Mouse (Mus musculus) cerebellum, postnatal 14 days (tissue): Measurements from ENCODE around the gene Hist1h2bp.
A peak's percentile ranks its signal among the peaks of the same experiment; 100 is the strongest.
"Not testable (repeated sequence)": the region's sequence is repeated elsewhere in the genome, so short reads cannot be mapped to it uniquely, and the experiment has no call there.

ENCODE experiments used
- DNase-seq, 2 experiments: peaks; one replicate each; pipeline ENCODE4 v3.0.0; 2021; ENCODE audit warnings: mixed read lengths in 2 of 2

The Hist1h2bp gene

GRCm38 (mm10) chr13:21783734-21784161 lies 3.5 kb upstream of the Hist1h2bp start:
- peak; percentile 23 to 36 for DNase-seq

DNA sequence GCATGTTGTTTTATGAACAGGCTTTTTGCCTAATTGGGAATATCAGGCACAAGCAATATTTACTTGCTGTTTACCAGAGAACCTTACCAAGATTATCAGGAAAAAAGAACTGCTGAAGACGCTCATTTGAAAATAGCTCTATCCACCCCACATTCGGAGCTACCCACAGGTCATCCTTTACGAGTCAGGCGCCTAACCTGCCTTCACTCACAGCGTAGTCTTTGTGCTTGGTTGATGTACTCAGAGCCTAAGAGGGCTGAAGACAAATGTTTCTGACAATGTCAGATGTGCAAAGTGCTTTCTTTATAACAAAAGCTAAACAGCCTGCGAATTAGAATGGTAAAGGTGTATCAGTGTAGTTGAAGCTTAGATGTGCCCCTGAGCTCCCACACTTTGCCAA lies 3.0 kb upstream of the Hist1h2bp start:
- DNase-seq = no peak

- DNase-seq = no peak
Measured at GRCm38 (mm10) chr13:21786189-21786898, 917 bp upstream of the Hist1h2bp start.

GRCm38 (mm10) chr13:21787760-21788593 lies 716 bp downstream of the Hist1h2bp start:
- no peak for DNase-seq

GRCm38 (mm10) chr13:21789925-21790324 lies 2.7 kb downstream of the Hist1h2bp start:
- no peak for DNase-seq

DNA sequence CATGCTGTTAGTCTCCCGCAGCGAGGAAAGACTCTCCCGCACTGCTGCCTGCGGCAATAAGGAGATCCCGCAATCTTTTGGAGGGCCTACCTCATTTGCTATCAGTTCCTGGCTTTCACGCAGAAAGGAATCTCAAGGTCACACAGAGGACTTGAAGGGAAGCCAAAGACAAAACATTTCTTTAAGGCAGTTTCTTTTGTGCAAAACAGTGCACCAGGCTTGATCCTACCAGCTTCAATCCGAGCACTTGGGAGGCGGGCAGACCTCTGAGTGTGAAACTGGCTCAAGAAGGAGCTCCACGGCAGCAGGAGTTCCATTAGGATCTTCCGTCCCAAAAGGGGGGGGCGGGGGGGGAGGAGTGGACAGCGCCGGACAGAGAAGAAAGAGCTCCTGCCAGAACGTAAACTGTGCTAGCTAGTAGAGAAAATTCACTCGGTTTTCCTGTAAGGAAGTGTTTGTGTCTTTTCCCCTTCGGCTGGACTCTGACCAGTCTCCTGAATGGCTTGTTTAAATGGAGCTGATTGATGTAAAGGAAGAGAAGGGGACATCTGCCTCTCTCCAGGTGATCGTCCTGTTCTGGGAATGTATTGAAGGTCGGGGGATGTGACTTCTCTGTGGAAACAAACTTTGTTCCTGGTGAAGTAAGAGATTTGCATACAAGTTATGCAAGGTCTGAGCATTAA lies 3.5 kb downstream of the Hist1h2bp start:
- peak; percentile 8 to 9 for DNase-seq

GRCm38 (mm10) chr13:21795584-21795983 lies 8.3 kb downstream of the Hist1h2bp start:
- no peak for DNase-seq

DNA sequence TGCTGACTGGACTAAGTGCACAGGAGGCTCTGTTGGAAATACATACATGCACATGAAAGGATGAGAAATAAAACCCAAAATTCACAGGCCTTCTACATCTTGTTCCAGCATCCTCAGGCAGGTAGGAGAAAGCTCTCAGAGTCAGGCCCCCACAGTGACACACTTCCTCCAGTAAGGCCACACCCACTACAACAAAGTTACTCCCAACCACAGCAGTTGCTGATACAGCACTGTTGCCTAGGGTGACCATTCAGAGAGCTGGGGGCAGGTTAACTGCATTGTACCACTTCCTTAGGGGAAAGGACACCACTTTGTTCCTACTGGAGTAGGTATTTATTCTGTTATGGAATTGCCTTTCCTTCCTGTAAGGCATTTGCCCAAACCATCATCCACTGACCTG lies 9.9 kb downstream of the Hist1h2bp start:
- not testable (repeated sequence) for DNase-seq

GRCm38 (mm10) chr13:21803058-21803457 lies 15.8 kb downstream of the Hist1h2bp start:
- DNase-seq = not testable (repeated sequence)

- DNase-seq = not testable (repeated sequence)
Measured at GRCm38 (mm10) chr13:21810073-21810472, 22.8 kb downstream of the Hist1h2bp start, which contains the start of the genes Hist1h2bq and Hist1h2ao. Gene Hist1h2bq (minus strand): TSS chr13:21810197. Gene Hist1h2ao (plus strand): TSS chr13:21810465.

- not testable (repeated sequence) for DNase-seq
Measured at GRCm38 (mm10) chr13:21811074-21811473, 23.8 kb downstream of the Hist1h2bp start.

DNA sequence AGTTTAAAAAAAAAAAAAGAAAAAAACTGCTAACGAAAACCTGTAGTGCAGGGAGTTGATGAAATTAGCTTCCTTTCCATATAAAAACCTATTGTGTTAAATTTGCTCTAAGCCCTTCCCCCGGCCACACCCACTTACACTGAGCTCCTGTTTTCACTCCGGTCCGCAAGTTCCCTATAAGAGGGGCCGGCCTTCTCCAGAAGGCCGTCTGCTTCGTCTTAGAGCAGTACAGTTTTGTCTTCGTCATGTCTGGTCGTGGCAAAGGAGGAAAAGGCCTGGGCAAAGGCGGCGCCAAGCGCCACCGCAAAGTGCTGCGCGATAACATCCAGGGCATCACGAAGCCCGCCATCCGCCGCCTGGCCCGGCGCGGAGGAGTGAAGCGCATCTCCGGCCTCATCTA lies 24.3 kb downstream of the Hist1h2bp start, which contains the start of gene Hist1h4m:
TSS of gene Hist1h4m (plus strand) at position 208 of the 400 bp plus-strand sequence.
- peak; percentile 18 to 58 for DNase-seq

DNA sequence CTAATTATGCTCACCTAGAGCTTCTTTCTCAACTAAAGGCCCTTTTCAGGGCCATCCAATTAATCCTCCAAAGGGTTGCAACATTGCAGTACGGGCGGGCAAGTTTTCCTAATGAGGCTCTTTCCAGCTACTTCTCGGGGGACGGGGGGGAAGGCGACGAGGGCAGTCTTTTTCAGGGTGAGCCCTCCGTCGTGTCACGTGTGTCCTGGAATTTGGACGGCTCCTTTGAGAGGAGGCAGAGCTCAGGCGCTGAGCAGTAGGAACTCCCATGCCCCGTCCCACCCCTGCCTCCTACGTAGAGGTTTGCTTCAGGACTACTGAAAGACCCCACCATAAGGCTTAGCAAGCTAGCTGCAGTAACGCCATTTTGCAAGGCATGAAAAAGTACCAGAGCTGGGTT lies 24.8 kb downstream of the Hist1h2bp start:
- DNase-seq = not testable (repeated sequence)

DNA sequence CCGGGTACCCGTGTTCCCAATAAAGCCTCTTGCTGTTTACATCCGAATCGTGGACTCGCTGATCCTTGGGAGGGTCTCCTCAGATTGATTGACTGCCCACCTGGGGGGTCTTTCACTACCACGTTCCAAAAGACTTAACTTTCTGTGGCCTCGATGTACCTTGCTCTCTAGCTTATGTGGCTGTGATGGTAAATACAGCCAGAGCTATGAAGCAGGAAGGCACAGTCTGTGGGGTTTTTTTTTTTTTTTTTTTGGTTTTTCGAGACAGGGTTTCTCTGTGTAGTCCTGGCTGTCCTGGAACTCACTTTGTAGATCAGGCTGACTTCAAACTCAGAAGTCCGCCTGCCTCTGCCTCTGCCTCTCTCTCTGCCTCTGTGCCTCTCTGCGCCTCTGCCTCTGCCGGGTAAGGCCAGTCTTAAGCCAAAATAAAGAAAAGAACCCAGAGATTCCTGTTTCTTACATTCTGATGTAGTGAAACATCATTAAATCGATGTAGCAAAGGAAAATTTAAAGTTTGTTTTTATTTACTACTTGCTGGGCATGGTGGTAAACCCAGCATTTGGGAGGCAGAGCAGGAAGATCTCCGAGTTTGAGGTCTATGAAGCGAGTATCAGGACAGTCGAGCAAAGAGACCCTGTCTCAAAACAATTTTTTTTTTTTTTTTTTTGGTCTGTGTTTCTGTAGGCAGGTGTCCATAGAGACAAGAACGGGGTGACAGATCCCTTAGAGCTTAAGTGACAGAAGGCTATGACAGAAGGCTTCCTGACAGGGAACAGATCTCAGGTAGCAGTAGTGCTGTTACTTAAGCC lies 33.0 kb downstream of the Hist1h2bp start:
- DNase-seq = not testable (repeated sequence)

DNA sequence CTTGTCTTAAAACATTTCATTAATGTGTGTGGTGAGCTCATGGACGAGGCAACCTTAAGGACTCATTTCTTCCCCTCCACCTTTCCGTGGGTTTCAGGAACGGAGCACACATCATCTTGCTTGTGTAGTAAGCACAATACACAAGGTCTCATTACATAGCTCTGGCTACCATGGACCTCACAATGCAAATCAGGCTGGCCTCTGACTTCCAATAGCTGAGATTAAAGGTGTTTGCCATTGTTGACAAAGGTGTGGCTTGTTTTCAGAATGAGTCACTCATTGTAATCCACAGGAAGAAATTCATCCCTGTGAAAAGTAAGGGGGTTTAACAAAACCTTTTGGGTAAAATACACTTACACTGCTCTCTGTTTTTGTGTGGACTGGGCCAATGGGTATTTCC lies 41.2 kb downstream of the Hist1h2bp start:
- DNase-seq = no peak

DNA sequence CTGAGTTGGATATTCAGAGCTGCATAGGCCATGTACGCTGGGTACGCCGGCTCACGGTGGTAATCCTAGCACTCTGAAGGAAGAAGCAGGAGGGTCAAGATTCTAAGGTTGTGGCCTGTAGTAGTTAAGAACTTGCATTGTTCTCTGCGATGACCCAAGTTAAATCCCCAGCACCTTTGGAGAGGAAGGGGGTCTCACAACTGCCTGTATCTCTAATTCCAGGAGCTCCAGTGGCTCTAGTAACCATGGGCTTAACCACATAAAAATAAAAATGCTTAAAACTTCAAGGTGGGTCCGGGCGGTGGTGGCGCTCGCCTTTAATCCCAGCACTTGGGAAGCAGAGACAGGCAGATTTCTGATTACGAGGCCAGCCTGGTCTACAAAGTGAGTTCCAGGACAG lies 43.1 kb downstream of the Hist1h2bp start:
- no peak for DNase-seq

DNA sequence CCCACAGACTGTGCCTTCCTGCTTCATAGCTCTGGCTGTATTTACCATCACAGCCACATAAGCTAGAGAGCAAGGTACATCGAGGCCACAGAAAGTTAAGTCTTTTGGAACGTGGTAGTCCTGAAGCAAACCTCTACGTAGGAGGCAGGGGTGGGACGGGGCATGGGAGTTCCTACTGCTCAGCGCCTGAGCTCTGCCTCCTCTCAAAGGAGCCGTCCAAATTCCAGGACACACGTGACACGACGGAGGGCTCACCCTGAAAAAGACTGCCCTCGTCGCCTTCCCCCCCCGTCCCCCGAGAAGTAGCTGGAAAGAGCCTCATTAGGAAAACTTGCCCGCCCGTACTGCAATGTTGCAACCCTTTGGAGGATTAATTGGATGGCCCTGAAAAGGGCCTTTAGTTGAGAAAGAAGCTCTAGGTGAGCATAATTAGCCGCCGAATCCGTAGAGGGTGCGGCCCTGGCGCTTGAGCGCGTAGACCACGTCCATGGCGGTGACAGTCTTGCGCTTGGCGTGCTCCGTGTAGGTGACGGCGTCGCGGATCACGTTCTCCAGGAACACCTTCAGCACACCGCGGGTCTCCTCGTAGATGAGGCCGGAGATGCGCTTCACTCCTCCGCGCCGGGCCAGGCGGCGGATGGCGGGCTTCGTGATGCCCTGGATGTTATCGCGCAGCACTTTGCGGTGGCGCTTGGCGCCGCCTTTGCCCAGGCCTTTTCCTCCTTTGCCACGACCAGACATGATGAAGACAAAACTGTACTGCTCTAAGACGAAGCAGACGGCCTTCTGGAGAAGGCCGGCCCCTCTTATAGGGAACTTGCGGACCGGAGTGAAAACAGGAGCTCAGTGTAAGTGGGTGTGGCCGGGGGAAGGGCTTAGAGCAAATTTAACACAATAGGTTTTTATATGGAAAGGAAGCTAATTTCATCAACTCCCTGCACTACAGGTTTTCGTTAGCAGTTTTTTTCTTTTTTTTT lies 44.4 kb downstream of the Hist1h2bp start, which contains the start of gene Hist1h4n:
TSS of gene Hist1h4n (minus strand) at position 779 of the 977 bp plus-strand sequence.
- DNase-seq = peak in 1 of 2 experiments; percentile 51

DNA sequence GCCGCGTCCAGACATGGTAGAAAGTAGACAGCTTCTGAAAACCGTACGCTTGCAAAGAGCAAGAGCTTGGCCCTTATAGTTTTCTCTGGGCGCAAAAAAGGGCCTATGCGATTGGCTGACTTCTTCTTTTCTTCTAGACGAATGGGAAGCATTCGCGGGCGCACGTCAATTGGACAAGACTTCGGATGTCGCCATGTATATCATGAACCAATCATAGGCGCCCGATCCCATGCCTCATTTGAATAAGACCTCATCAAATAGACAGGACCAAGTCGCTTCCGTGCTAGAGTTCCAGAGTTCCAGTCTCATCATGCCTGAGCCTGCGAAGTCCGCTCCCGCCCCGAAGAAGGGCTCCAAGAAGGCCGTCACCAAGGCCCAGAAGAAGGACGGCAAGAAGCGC lies 46.2 kb downstream of the Hist1h2bp start, which contains the start of the genes Hist1h2ap and Hist1h2br:
TSS of gene Hist1h2ap (minus strand) at position 47 of the 400 bp plus-strand sequence.
TSS of gene Hist1h2br (plus strand) at position 283 of the 400 bp plus-strand sequence.
- not testable (repeated sequence) for DNase-seq
